Mouse (Mus musculus) forebrain, embryonic 16.5 days (tissue): ENCODE measurements around the gene Foxf1. TPM values are rescaled to one million over a fixed set of nuclear protein-coding genes. Genes with fewer than 3 reads are reported as not detected.

ENCODE experiments used
- ATAC-seq: fragments of 200-750 bp; cut with Nextera tagmentation; 2 replicates; pipeline ENCODE4 v1.8.0; 2017; ENCODE audit warnings: mild to moderate bottlenecking, moderate library complexity
- H3K27ac ChIP-seq: fragments of 300-500 bp; sonication (generic); 2 replicates; pipeline ENCODE4 v1.5.1; 2014; ENCODE audit warnings: low read length, control low read depth
- H3K27me3 ChIP-seq: fragments of 300-500 bp; sonication (generic); replicated peaks from 2 replicates; pipeline ENCODE4 v1.6.1; 2014; ENCODE audit warnings: low read length; ENCODE audit not compliant: control insufficient read depth, insufficient read depth
- H3K36me3 ChIP-seq: fragments of 300-500 bp; sonication (generic); 2 replicates; pipeline ENCODE4 v1.6.1; 2014; ENCODE audit not compliant: control insufficient read depth, insufficient read depth
- H3K4me1 ChIP-seq: fragments of 300-500 bp; sonication (generic); replicated peaks from 2 replicates; pipeline ENCODE4 v1.6.1; 2014; ENCODE audit warnings: low read length; ENCODE audit not compliant: control insufficient read depth, insufficient read depth
- H3K4me2 ChIP-seq: fragments of 300-500 bp; sonication (generic); 2 replicates; pipeline ENCODE4 v1.6.1; 2014; ENCODE audit warnings: mild to moderate bottlenecking, low read length, control low read depth
- H3K4me3 ChIP-seq: fragments of 300-500 bp; sonication (generic); replicated peaks from 2 replicates; pipeline ENCODE4 v1.5.1; 2014; ENCODE audit warnings: mild to moderate bottlenecking, low read length, control low read depth
- H3K9ac ChIP-seq: fragments of 300-500 bp; sonication (generic); replicated peaks from 2 replicates; pipeline ENCODE4 v1.6.1; 2014; ENCODE audit warnings: low read depth, low read length, control low read depth
- H3K9me3 ChIP-seq: fragments of 300-500 bp; sonication (generic); 2 replicates; pipeline ENCODE4 v1.6.1; 2016; ENCODE audit warnings: low read length; ENCODE audit not compliant: control insufficient read depth
- WGBS: fragments of 180-500 bp; shearing (Covaris S2); extraction: QIAGEN DNeasy Blood & Tissue Kit; methylation state at CpG from one replicate; pipeline ENCODE4 v1.1.7; 2014; 5-methylcytosine and 5-hydroxymethylcytosine counted together
- polyA plus RNA-seq: library from polyadenylated mRNA; unstranded; fragments of >200 nt; fragmentation: Nextera tagmentation; extraction: Ambion mirVana; gene quantifications from 2 replicates; pipeline ENCODE4 v1.2.1, GENCODE M21; 2015

The Foxf1 gene
- polyA plus RNA-seq, 1 experiment from 2014 or later = 0.91 TPM

DNA sequence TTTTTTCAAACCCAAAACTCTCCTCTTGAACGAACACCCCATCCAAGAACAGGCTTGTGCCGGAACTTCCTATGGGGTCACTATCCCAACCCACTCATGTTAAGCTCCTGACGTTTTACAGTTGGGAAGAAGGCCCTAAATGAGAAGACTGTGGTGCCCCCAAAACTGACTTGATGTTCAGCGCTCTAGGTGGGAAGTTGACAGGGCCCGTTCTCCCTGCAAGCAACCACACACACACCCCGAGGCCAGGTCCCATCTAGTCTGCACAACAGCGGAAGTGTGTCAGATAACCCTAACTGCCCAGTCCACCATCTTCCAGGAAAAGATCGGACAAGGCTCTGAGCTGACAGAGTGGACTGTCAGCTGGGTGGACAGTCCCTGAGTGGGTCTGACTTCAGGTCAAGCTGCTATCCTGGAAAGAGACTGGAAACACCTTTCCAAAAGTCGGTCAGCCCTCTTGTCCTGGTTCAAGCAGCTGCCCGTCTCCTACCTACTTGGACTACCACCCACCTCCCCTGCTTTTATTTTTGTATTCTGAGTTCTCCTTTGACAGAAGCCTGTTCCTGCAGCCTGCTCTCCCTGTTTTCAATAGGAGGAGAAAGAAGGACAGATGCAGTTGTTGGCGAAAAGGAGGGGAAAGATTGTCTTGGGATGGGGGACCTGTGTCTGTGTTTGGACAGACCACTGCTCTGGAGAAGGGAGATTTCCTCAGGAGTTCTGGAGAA is 11.6 kb upstream of the Foxf1 start:
- whole genome bisulfite sequencing = 12% methylated on average over 11 of the region's 11 CpGs
- H3K36me3 ChIP-seq = no peaks in the 10 kb centered on the region
- no peak for ATAC-seq

GRCm38 (mm10) chr8:121073174-121074107 is 10.7 kb upstream of the Foxf1 start:
- ATAC-seq = no peak
- Histone ChIP-seq H3K27ac (no peak overlapping the region), H3K9ac (no peak overlapping the region), H3K9me3 (0 out of 2 replicates have a peak, but pooled peaks cover 2% of the 10 kb centered on the region), H3K27me3 (peaks cover 87% of the 10 kb centered on the region), H3K4me3 (no peak overlapping the region), H3K4me1 (no peaks in the 10 kb centered on the region), H3K36me3 (no peaks in the 10 kb centered on the region), H3K4me2 (no peak overlapping the region)
- under 1% methylated on average over 47 of the region's 48 CpGs for WGBS

More for the DNA sequence above, 11.6 kb upstream of the Foxf1 start:
- Histone ChIP-seq H3K4me3 (no peak overlapping the region), H3K4me1 (no peaks in the 10 kb centered on the region), H3K9me3 (no peaks in the 10 kb centered on the region), H3K9ac (no peak overlapping the region), H3K4me2 (no peak overlapping the region), H3K27me3 (peaks cover 79% of the 10 kb centered on the region), H3K27ac (no peak overlapping the region)

DNA sequence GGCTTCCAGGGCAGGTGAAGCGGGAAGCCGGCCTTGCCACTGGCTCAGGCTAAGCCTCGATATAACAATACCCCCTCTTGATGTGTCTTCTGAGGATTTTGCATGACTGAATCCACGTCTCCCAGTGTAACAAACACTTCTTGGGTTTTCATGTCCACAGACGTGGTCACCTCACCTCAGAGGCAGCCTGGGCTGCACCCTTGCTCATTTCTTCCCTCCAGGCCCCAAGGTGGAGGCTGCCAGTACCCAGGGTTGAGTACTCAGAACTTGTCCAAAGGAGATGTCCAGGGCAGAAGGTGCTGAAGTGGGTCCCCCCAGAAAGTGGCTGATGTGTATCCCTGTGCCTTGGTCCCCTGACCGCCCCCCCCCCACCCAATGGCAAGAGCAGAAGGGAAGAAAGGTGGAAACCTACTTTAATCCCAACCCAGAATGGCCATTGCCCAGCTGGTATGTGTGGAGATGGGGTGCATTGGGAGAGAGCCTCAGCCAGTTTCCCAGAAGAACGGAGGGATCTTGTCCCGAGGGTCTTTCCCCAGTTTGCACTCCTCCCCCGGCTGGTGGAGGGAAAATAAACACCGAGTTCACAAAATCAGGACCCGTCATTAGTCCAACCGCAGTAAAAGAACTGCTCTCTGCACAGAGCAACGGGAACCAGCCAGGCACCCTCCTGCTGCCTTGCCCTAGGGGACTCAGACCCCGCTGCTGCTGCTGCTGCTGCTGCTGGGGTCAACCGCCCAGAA is 9.9 kb upstream of the Foxf1 start:
- no peaks in the 10 kb centered on the region for H3K4me1 ChIP-seq
- no peak overlapping the region for H3K4me2 ChIP-seq
- WGBS = 1% methylated on average over 15 of the region's 15 CpGs
- no peak for ATAC-seq
- H3K36me3 ChIP-seq = no peaks in the 10 kb centered on the region
- no peak overlapping the region for H3K9ac ChIP-seq
- peaks cover 93% of the 10 kb centered on the region for H3K27me3 ChIP-seq
- no peak overlapping the region for H3K27ac ChIP-seq
- 0 out of 2 replicates have a peak, but pooled peaks cover 2% of the 10 kb centered on the region for H3K9me3 ChIP-seq
- H3K4me3 ChIP-seq = no peak overlapping the region

GRCm38 (mm10) chr8:121074848-121075145 is 9.4 kb upstream of the Foxf1 start:
- Histone ChIP-seq H3K4me2 (no peak overlapping the region), H3K27ac (no peak overlapping the region), H3K9me3 (0 out of 2 replicates have a peak, but pooled peaks cover 2% of the 10 kb centered on the region), H3K9ac (no peak overlapping the region), H3K4me1 (no peaks in the 10 kb centered on the region), H3K27me3 (peaks cover 93% of the 10 kb centered on the region), H3K4me3 (no peak overlapping the region), H3K36me3 (no peaks in the 10 kb centered on the region)
- WGBS = under 1% methylated on average over 10 of the region's 10 CpGs
- no peak for ATAC-seq

DNA sequence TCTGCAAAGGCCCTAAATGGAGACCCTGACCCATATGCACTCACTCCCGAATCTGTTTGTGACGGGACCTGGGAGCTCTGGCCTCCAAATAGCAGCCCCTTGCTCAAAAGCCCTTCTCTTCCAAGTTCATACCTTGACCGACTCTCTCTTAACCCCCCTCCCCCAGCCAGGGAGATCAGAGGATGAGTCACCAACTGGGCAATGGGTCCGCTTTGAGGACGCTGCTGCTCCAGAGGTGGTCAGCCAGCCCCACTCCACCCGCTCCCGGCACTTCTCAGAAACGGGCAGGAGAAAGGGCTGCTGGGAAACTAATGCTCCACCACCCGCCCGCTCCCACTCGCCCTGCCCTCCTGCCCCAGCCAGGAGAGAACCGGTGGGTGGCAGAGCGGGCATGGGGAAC is 8.2 kb upstream of the Foxf1 start:
- no peak for ATAC-seq
- H3K27ac ChIP-seq = no peak overlapping the region
- H3K4me3 ChIP-seq = no peak overlapping the region
- no peak overlapping the region for H3K9ac ChIP-seq
- H3K27me3 ChIP-seq = peaks cover 93% of the 10 kb centered on the region
- H3K4me2 ChIP-seq = no peak overlapping the region
- no peaks in the 10 kb centered on the region for H3K36me3 ChIP-seq
- H3K9me3 ChIP-seq = 0 out of 2 replicates have a peak, but pooled peaks cover 2% of the 10 kb centered on the region
- under 1% methylated on average over 13 of the region's 13 CpGs for WGBS
- no peaks in the 10 kb centered on the region for H3K4me1 ChIP-seq

GRCm38 (mm10) chr8:121076555-121076954 is 7.6 kb upstream of the Foxf1 start:
- peaks cover 93% of the 10 kb centered on the region for H3K27me3 ChIP-seq
- no peak for ATAC-seq
- WGBS = 2% methylated on average over 7 of the region's 7 CpGs
- no peak overlapping the region for H3K9ac ChIP-seq
- H3K9me3 ChIP-seq = 0 out of 2 replicates have a peak, but pooled peaks cover 2% of the 10 kb centered on the region
- H3K4me1 ChIP-seq = no peaks in the 10 kb centered on the region
- no peak overlapping the region for H3K4me3 ChIP-seq
- no peak overlapping the region for H3K27ac ChIP-seq
- no peak overlapping the region for H3K4me2 ChIP-seq
- H3K36me3 ChIP-seq = no peaks in the 10 kb centered on the region

DNA sequence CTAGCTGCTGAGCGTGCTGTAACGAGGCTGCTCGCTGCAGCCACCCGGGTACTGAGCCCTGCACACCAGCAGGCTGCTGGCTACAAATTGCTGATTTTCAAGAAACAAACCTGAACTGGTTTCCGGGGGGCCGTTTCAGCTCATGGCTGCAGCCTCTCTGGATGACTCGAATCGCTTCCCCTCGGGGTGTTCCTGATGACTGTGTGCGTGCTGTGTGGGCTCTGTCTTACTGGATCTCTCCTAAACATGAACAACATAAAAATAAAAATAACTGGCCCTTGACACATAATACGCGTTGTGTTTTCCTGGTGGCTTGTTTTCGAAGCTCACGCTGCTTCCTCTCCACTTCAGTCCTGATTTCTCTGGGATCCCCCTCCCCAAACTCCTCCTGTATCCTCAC is 5.5 kb upstream of the Foxf1 start:
- WGBS = 1% methylated on average over 14 of the region's 14 CpGs
- ATAC-seq = no peak
- Histone ChIP-seq H3K9ac (no peak overlapping the region), H3K4me3 (no peak overlapping the region), H3K27me3 (peaks cover 96% of the 10 kb centered on the region), H3K4me2 (no peak overlapping the region), H3K36me3 (no peaks in the 10 kb centered on the region), H3K9me3 (0 out of 2 replicates have a peak, but pooled peaks cover 2% of the 10 kb centered on the region), H3K4me1 (peaks cover 10% of the 10 kb centered on the region), H3K27ac (no peak overlapping the region)

GRCm38 (mm10) chr8:121079201-121079600 is 5.0 kb upstream of the Foxf1 start:
- no peak overlapping the region for H3K4me2 ChIP-seq
- peaks cover 15% of the 10 kb centered on the region for H3K4me1 ChIP-seq
- no peak overlapping the region for H3K27ac ChIP-seq
- H3K9ac ChIP-seq = no peak overlapping the region
- ATAC-seq = no peak
- H3K27me3 ChIP-seq = peaks cover 92% of the 10 kb centered on the region
- no peak overlapping the region for H3K4me3 ChIP-seq
- H3K9me3 ChIP-seq = 0 out of 2 replicates have a peak, but pooled peaks cover 2% of the 10 kb centered on the region
- 1% methylated on average over 7 of the region's 7 CpGs for WGBS
- H3K36me3 ChIP-seq = no peaks in the 10 kb centered on the region

GRCm38 (mm10) chr8:121079944-121080343 is 4.2 kb upstream of the Foxf1 start:
- WGBS = 1% methylated on average over 12 of the region's 12 CpGs
- no peak overlapping the region for H3K4me3 ChIP-seq
- H3K9ac ChIP-seq = no peak overlapping the region
- no peak overlapping the region for H3K4me2 ChIP-seq
- H3K36me3 ChIP-seq = no peaks in the 10 kb centered on the region
- 0 out of 2 replicates have a peak, but pooled peaks cover 2% of the 10 kb centered on the region for H3K9me3 ChIP-seq
- peaks cover 22% of the 10 kb centered on the region for H3K4me1 ChIP-seq
- ATAC-seq = no peak
- no peak overlapping the region for H3K27ac ChIP-seq
- peaks cover 92% of the 10 kb centered on the region for H3K27me3 ChIP-seq
